Mouse (Mus musculus) brain, adult 2 months (tissue): ENCODE results near the gene Hyal3.

Source experiments
- DNase-seq: peaks from one replicate; pipeline ENCODE4 v3.0.0; 2011; ENCODE audit warnings: low read depth, low spot score

Gene Hyal3

GRCm38 (mm10) chr9:107594281-107595062 lies 13.9 kb downstream of the Hyal3 start:
- no peak for DNase-seq

- no peak for DNase-seq
These were observed 16.3 kb downstream of the Hyal3 start for GRCm38 (mm10) chr9:107596619-107597569.

- no peak for DNase-seq
These were observed 17.8 kb downstream of the Hyal3 start for GRCm38 (mm10) chr9:107598385-107598784.

GRCm38 (mm10) chr9:107599433-107599832 lies 18.8 kb downstream of the Hyal3 start:
- no peak for DNase-seq

- DNase-seq: peak; percentile 66
These were observed 19.2 kb downstream of the Hyal3 start for GRCm38 (mm10) chr9:107599842-107600241.

GRCm38 (mm10) chr9:107600745-107601144 lies 20.1 kb downstream of the Hyal3 start:
- DNase-seq: peak; percentile 35

GRCm38 (mm10) chr9:107601275-107601674 lies 20.7 kb downstream of the Hyal3 start:
- DNase-seq: no peak

- DNase-seq: peak; percentile 93
These were observed 21.5 kb downstream of the Hyal3 start for GRCm38 (mm10) chr9:107602068-107602648.

- DNase-seq: no peak
These were observed 22.6 kb downstream of the Hyal3 start for GRCm38 (mm10) chr9:107603251-107603650.

GRCm38 (mm10) chr9:107605041-107605661 lies 24.5 kb downstream of the Hyal3 start:
- no peak for DNase-seq

- no peak for DNase-seq
These were observed 26.0 kb downstream of the Hyal3 start for GRCm38 (mm10) chr9:107606591-107606990.

- no peak for DNase-seq
These were observed 26.4 kb downstream of the Hyal3 start for GRCm38 (mm10) chr9:107607036-107607435.

GRCm38 (mm10) chr9:107607653-107608245 lies 27.1 kb downstream of the Hyal3 start:
- no peak for DNase-seq

GRCm38 (mm10) chr9:107608741-107609432 lies 28.3 kb downstream of the Hyal3 start, which contains the start of gene Sema3b:
Gene Sema3b, minus strand, starts transcription at chr9:107609229.
- DNase-seq: no peak

GRCm38 (mm10) chr9:107609433-107609830 lies 28.8 kb downstream of the Hyal3 start:
- no peak for DNase-seq

- DNase-seq: peak; percentile 71
These were observed 31.0 kb downstream of the Hyal3 start for GRCm38 (mm10) chr9:107611456-107612190.

GRCm38 (mm10) chr9:107612191-107612944 lies 31.8 kb downstream of the Hyal3 start:
- peak; percentile 99 for DNase-seq

- no peak for DNase-seq
These were observed 32.4 kb downstream of the Hyal3 start for GRCm38 (mm10) chr9:107612945-107613569.

- peak; percentile 68 for DNase-seq
These were observed 34.4 kb downstream of the Hyal3 start for GRCm38 (mm10) chr9:107615035-107615434.
